In genomic region chr2:147023067-147023466, GRCm38 (mm10) we compare ENCODE assay signal across 31 mouse cellular contexts.
"Had no signal": no experiment of that assay in that cellular context is flagged by ENCODE, and none has a peak within 500 bp of the region (broad histone marks: within the 10 kb centered on the region; RNA-seq: fewer than 3 reads in every experiment).

No protein-coding gene starts in this region.

- ATAC-seq: liver, embryonic 12.5 days; liver, postnatal 0 days; lung, postnatal 0 days; midbrain, embryonic 13.5 days; midbrain, embryonic 15.5 days; midbrain, embryonic 16.5 days had no signal

- H3K9ac ChIP-seq: limb, embryonic 12.5 days; limb, embryonic 13.5 days; limb, embryonic 15.5 days; liver, embryonic 12.5 days; liver, embryonic 13.5 days; liver, embryonic 14.5 days; liver, embryonic 15.5 days; liver, postnatal 0 days; lung, embryonic 14.5 days; lung, embryonic 15.5 days; midbrain, embryonic 12.5 days; midbrain, embryonic 13.5 days; midbrain, embryonic 15.5 days; neural tube, embryonic 12.5 days had no signal

- H3K27ac ChIP-seq: limb, embryonic 10.5 days; limb, embryonic 12.5 days; limb, embryonic 13.5 days; limb, embryonic 15.5 days; liver, embryonic 12.5 days; liver, embryonic 13.5 days; liver, embryonic 14.5 days; liver, embryonic 15.5 days; lung, embryonic 15.5 days; midbrain, embryonic 10.5 days; midbrain, embryonic 12.5 days; midbrain, embryonic 13.5 days; midbrain, embryonic 15.5 days; neural tube, embryonic 12.5 days had no signal

- H3K4me3 ChIP-seq: limb, embryonic 10.5 days; limb, embryonic 12.5 days; limb, embryonic 13.5 days; limb, embryonic 15.5 days; liver, embryonic 12.5 days; liver, embryonic 13.5 days; liver, embryonic 15.5 days; lung, embryonic 15.5 days; midbrain, embryonic 10.5 days; midbrain, embryonic 12.5 days; midbrain, embryonic 13.5 days; midbrain, embryonic 15.5 days; myocyte; neural tube, embryonic 12.5 days had no signal

- DNase-seq: left cerebral cortex, postnatal 4 days; liver; liver, embryonic 13.5 days; liver, postnatal 0 days; lung, adult 18-20 months; lung, adult 2 months; lung, embryonic 14.5 days; lung, postnatal 10 days; lung, postnatal 14 days; lung, postnatal 36 days; lung, postnatal 4 days; midbrain, embryonic 14.5 days had no signal

- H3K4me2 ChIP-seq: limb, embryonic 12.5 days; limb, embryonic 13.5 days; limb, embryonic 15.5 days; liver, embryonic 11.5 days; liver, embryonic 12.5 days; liver, embryonic 13.5 days; liver, embryonic 15.5 days; lung, embryonic 14.5 days; lung, embryonic 15.5 days; midbrain, embryonic 11.5 days; midbrain, embryonic 12.5 days; midbrain, embryonic 13.5 days; midbrain, embryonic 15.5 days; neural tube, embryonic 12.5 days had no signal

- H3K4me1 ChIP-seq: limb, embryonic 10.5 days; limb, embryonic 12.5 days; limb, embryonic 13.5 days; limb, embryonic 15.5 days; liver, embryonic 15.5 days; lung, embryonic 15.5 days; midbrain, embryonic 10.5 days; midbrain, embryonic 12.5 days; midbrain, embryonic 13.5 days; midbrain, embryonic 15.5 days; neural tube, embryonic 12.5 days had no signal

- H3K9me3 ChIP-seq: limb, embryonic 10.5 days; limb, embryonic 12.5 days; limb, embryonic 13.5 days; limb, embryonic 15.5 days; liver, embryonic 12.5 days; liver, embryonic 13.5 days; liver, embryonic 15.5 days; lung, embryonic 15.5 days; megakaryocyte, embryonic 14.5 days; midbrain, embryonic 10.5 days; midbrain, embryonic 12.5 days; midbrain, embryonic 13.5 days; midbrain, embryonic 15.5 days; neural tube, embryonic 12.5 days had no signal

- H3K27me3 ChIP-seq: limb, embryonic 12.5 days; limb, embryonic 13.5 days; limb, embryonic 15.5 days; liver, embryonic 12.5 days; liver, embryonic 13.5 days; liver, embryonic 15.5 days; lung, embryonic 15.5 days; megakaryocyte, embryonic 14.5 days; midbrain, embryonic 12.5 days; midbrain, embryonic 13.5 days; midbrain, embryonic 15.5 days; neural tube, embryonic 12.5 days had no signal
